Mouse (Mus musculus) E14TG2a.4 (cell line): Measurements from ENCODE around the gene Il18.

Experiments
- CTCF ChIP-seq: conservative IDR thresholded peaks from 2 replicates; pipeline ENCODE4 v1.5.1; 2014; ENCODE audit warnings: low read length
- NANOG ChIP-seq: IDR thresholded peaks from 2 replicates; pipeline ENCODE4 v1.6.1; 2014; ENCODE audit warnings: borderline replicate concordance, low read length, mixed read lengths

DNA sequence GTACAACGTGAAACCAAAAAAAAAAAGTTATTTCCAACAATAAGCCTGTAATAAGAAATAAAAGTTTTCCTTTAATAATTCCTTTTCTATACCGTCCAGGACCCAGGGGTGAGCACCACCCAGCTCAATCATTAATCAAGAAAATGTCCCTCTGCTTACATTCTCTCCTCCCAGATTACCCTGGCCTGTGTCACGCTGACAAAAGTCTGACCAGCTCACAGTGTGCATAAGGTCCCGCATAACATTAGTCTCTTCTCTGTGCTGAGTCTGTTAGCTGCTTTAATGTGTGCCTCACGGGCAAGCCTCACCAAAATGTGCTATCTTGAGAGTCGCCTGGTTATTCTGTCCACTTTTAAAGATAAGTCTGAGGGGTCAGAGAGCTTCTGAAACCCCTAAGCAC, 49.2 kb upstream of the Il18 start:
- no peak for TF ChIP-seq CTCF
- TF ChIP-seq NANOG: no peak
